Mouse (Mus musculus): Measurements from ENCODE around the gene 2310050C09Rik. TPM values are rescaled to one million over a fixed set of nuclear protein-coding genes. Genes with fewer than 3 reads are reported as not detected.

Gene 2310050C09Rik
- polyA plus RNA-seq, 1 experiment from 2014 or later, result not detected

Other genes starting within 250 kb of the 2310050C09Rik start
- not detected in 2 replicates for gene Lce6a, start 248.6 kb downstream of the 2310050C09Rik start, polyA plus RNA-seq (2015; fragmentation: Nextera tagmentation; extraction: Ambion mirVana)
- not detected in 2 replicates for gene Lce1a1, start 221.9 kb downstream of the 2310050C09Rik start, polyA plus RNA-seq (2015; fragmentation: Nextera tagmentation; extraction: Ambion mirVana)
- not detected in 2 replicates for gene Lce1b, start 213.3 kb downstream of the 2310050C09Rik start, polyA plus RNA-seq (2015; fragmentation: Nextera tagmentation; extraction: Ambion mirVana)
- not detected in 2 replicates for gene Lce1a2, start 199.9 kb downstream of the 2310050C09Rik start, polyA plus RNA-seq (2015; fragmentation: Nextera tagmentation; extraction: Ambion mirVana)
- gene Lce1c, start 191.0 kb downstream of the 2310050C09Rik start, polyA plus RNA-seq (2015; fragmentation: Nextera tagmentation; extraction: Ambion mirVana), result not detected in 2 replicates
- not detected in 2 replicates for gene Lce1d, start 183.0 kb downstream of the 2310050C09Rik start, polyA plus RNA-seq (2015; fragmentation: Nextera tagmentation; extraction: Ambion mirVana)
- gene Lce1e, start 161.1 kb downstream of the 2310050C09Rik start, polyA plus RNA-seq (2015; fragmentation: Nextera tagmentation; extraction: Ambion mirVana), result not detected in 2 replicates
- gene Lce1f, start 149.9 kb downstream of the 2310050C09Rik start, polyA plus RNA-seq (2015; fragmentation: Nextera tagmentation; extraction: Ambion mirVana), result not detected in 2 replicates
- gene Gm38119, start 131.1 kb downstream of the 2310050C09Rik start, polyA plus RNA-seq (2015; fragmentation: Nextera tagmentation; extraction: Ambion mirVana), result not detected in 2 replicates
- gene Lce1g, start 117.9 kb downstream of the 2310050C09Rik start, polyA plus RNA-seq (2015; fragmentation: Nextera tagmentation; extraction: Ambion mirVana), result not detected in 2 replicates
- gene Lce1h, start 105.2 kb downstream of the 2310050C09Rik start, polyA plus RNA-seq (2015; fragmentation: Nextera tagmentation; extraction: Ambion mirVana), result not detected in 2 replicates
- gene Lce1i, start 91.3 kb downstream of the 2310050C09Rik start, polyA plus RNA-seq (2015; fragmentation: Nextera tagmentation; extraction: Ambion mirVana), result not detected in 2 replicates
- not detected in 2 replicates for gene Lce1j, start 79.7 kb downstream of the 2310050C09Rik start, polyA plus RNA-seq (2015; fragmentation: Nextera tagmentation; extraction: Ambion mirVana)
- gene Lce1k, start 62.3 kb downstream of the 2310050C09Rik start, polyA plus RNA-seq (2015; fragmentation: Nextera tagmentation; extraction: Ambion mirVana), result not detected in 2 replicates
- not detected in 2 replicates for gene Kprp, start 43.0 kb downstream of the 2310050C09Rik start, polyA plus RNA-seq (2015; fragmentation: Nextera tagmentation; extraction: Ambion mirVana)
- not detected in 2 replicates for gene Lce1l, start 18.9 kb downstream of the 2310050C09Rik start, polyA plus RNA-seq (2015; fragmentation: Nextera tagmentation; extraction: Ambion mirVana)
- not detected in 2 replicates for gene Lce3a, start 56.0 kb upstream of the 2310050C09Rik start, polyA plus RNA-seq (2015; fragmentation: Nextera tagmentation; extraction: Ambion mirVana)
- gene Lce3b, start 62.8 kb upstream of the 2310050C09Rik start, polyA plus RNA-seq (2015; fragmentation: Nextera tagmentation; extraction: Ambion mirVana), result not detected in 2 replicates
- gene Lce3c, start 74.3 kb upstream of the 2310050C09Rik start, polyA plus RNA-seq (2015; fragmentation: Nextera tagmentation; extraction: Ambion mirVana), result not detected in 2 replicates
- not detected in 2 replicates for gene Lce3d, start 87.2 kb upstream of the 2310050C09Rik start, polyA plus RNA-seq (2015; fragmentation: Nextera tagmentation; extraction: Ambion mirVana)
- not detected in 2 replicates for gene Lce3e, start 96.8 kb upstream of the 2310050C09Rik start, polyA plus RNA-seq (2015; fragmentation: Nextera tagmentation; extraction: Ambion mirVana)
- not detected in 2 replicates for gene Lce3f, start 122.0 kb upstream of the 2310050C09Rik start, polyA plus RNA-seq (2015; fragmentation: Nextera tagmentation; extraction: Ambion mirVana)
- gene Crct1, start 145.5 kb upstream of the 2310050C09Rik start, polyA plus RNA-seq (2015; fragmentation: Nextera tagmentation; extraction: Ambion mirVana), result 0.30 and 0.31 TPM in 2 replicates
- not detected in 2 replicates for gene Lce1m, start 148.8 kb upstream of the 2310050C09Rik start, polyA plus RNA-seq (2015; fragmentation: Nextera tagmentation; extraction: Ambion mirVana)
- not detected in 2 replicates for gene Gm4858, start 198.6 kb upstream of the 2310050C09Rik start, polyA plus RNA-seq (2015; fragmentation: Nextera tagmentation; extraction: Ambion mirVana)

Measured in midbrain, embryonic 13.5 days (tissue).